Mouse (Mus musculus): ENCODE results near the gene Apoh.

- TF ChIP-seq CTCF (IDR thresholded peaks at IDR 0.05), result no peak
- no peak for TF ChIP-seq EP300 (IDR thresholded peaks at IDR 0.05)
Measured at GRCm38 (mm10) chr11:108333583-108334379, 9.4 kb upstream of the Apoh start.

All from lung, postnatal 0 days (tissue).